Mouse (Mus musculus): ENCODE measurements at regions not wholly inside any gene's neighbourhood (a gene's known extent, or its start where the extent isn't known, plus 50 kb on each side); places are given as distances from the start of the nearest gene placed in this dataset.

DNA sequence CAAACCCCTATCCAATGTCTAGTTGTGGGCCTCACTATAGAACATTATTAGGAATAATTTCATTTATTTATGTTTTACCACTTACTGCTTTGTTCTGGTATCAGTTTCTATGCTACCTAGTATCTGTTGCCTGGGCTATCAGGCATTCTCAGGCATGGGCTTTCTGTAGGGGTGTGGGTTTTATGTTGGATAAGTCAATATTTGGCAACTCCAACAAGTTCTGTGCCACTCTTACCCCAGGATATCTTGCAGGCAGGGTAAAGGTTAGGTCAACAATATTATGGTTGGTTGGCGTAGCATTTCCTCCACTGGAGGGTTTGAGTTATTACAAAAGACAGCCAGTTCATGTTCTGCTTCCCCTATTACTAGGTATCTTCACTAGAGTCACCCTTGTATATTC, 65.8 kb downstream of the Smim10l1 start:
- DNase-seq (ENCODE audit: low read depth, low spot score) = no peak

DNA sequence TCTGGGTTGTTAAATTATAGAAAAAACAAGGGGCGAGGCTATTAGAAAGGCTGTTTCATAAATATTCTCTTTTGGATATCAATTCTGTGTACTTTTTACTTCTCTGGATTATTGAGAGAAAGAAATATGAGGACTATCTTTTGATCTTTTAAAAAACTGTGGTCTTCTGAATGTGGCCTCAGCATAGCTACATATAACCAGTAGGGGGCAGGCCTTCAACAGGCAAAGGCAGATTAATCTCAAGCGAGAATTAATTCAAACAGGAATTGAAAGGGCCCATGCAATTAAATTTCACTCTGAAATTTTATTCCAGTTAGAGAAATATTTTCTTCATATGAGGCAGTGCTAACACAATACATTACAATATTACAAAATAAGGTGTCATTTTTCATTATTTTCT, 66.6 kb downstream of the Smim10l1 start:
- no peak for DNase-seq (ENCODE audit: low read depth, low spot score)

- DNase-seq (ENCODE audit: low read depth, low spot score) = peak; percentile 27
These were observed 85.8 kb upstream of the 5530400C23Rik start for GRCm38 (mm10) chr6:133206173-133206572.

Measured in A20 (cell line).